Mouse (Mus musculus): ENCODE measurements around the gene Ppp1r1c.

DNA sequence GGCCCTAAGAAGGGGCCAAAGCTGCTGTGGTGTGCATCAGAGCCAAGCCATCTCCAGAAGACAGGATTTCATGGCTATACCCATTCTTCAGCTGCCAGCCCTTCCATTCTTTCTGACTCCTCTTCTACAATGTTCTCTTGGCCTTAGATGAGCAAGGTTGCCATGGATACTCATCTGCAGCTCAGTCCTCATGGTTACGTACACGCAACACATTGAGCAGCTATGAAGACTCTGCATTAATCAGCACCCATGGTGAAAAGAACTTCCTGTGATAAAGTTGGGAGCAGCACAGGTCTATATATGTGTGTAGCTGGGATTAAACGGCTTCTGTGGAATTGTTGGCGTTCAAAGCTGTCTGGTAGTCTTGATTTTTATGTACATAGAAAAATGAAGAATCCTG, 24.3 kb upstream of the Ppp1r1c start:
- TF ChIP-seq CTCF (IDR thresholded peaks at IDR 0.05; ENCODE audit: borderline replicate concordance, control insufficient read depth, extremely low read depth, insufficient read depth, low read length, poor library complexity) (no peak), POLR2A (IDR thresholded peaks at IDR 0.05; ENCODE audit: control insufficient read depth, extremely low read depth, insufficient read depth, low read length, poor library complexity) (no peak)

Measured in thymus, adult 2 months (tissue).